Mouse (Mus musculus) cerebellum, adult 2 months (tissue): ENCODE measurements at regions not wholly inside any gene's neighbourhood (a gene's known extent, or its start where the extent isn't known, plus 50 kb on each side); places are given as distances from the start of the nearest gene placed in this dataset.

Source experiments
- DNase-seq, 2 experiments: peaks; one replicate each; pipeline ENCODE4 v3.0.0; 2021
- H3K27ac ChIP-seq: fragments of 200-500 bp; 2 replicates; pipeline ENCODE4 v1.5.1; 2012; ENCODE audit warnings: low read length, control low read depth, inconsistent platforms; ENCODE audit not compliant: insufficient read depth
- H3K27me3 ChIP-seq: fragments of 200-500 bp; 2 replicates; pipeline ENCODE4 v1.6.1; 2012; ENCODE audit warnings: inconsistent platforms, mild to moderate bottlenecking, low read length, moderate library complexity; ENCODE audit not compliant: control insufficient read depth, insufficient read depth
- H3K4me1 ChIP-seq: fragments of 200-500 bp; 2 replicates; pipeline ENCODE4 v1.6.1; 2011; ENCODE audit warnings: low read length; ENCODE audit not compliant: control insufficient read depth, insufficient read depth
- H3K4me3 ChIP-seq: fragments of 200-500 bp; replicated peaks from 2 replicates; pipeline ENCODE3; 2011; ENCODE audit warnings: mild to moderate bottlenecking, low read depth, low read length, control low read depth; ENCODE audit not compliant: insufficient read depth
- CTCF ChIP-seq: fragments of 200-500 bp; IDR thresholded peaks from 2 replicates; pipeline ENCODE4 v1.5.1; 2011; ENCODE audit warnings: low read depth, mild to moderate bottlenecking, control low read depth, low read length, moderate library complexity, borderline replicate concordance; ENCODE audit not compliant: insufficient read depth
- POLR2A ChIP-seq: fragments of 200-500 bp; IDR thresholded peaks from 2 replicates; pipeline ENCODE4 v1.6.1; 2011; ENCODE audit warnings: low read length, control low read depth, borderline replicate concordance; ENCODE audit not compliant: insufficient read depth
- WGBS: fragments of 180-500 bp; shearing (Covaris S2); methylation state at CpG from one replicate; pipeline ENCODE4 v1.1.7; 2018; 5-methylcytosine and 5-hydroxymethylcytosine counted together

DNA sequence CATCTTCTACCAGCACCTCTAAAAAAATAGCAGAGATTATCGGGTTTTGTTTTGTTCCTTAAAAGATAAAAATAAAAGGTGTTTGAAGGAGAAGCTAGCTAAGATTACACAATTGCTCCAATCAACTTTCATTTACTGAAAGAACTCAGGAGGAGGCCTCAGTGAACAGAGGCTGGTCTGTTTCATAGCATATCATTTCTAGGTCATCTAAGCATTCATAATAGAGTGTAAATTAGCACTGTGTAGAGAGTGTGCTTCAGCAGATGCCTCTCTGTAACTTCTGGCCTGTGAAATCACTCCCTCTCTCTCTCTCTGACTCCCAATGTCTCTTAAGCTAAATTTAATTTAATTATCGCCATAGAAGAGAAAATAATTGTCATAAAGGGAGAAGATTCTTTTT lies 597.0 kb upstream of the Pou3f3 start:
- no peak for DNase-seq
- no peak overlapping the region for H3K4me3 ChIP-seq
- no peaks in the 10 kb centered on the region for H3K4me1 ChIP-seq
- no peaks in the 10 kb centered on the region for H3K27me3 ChIP-seq
- H3K27ac ChIP-seq, result no peak overlapping the region
- TF ChIP-seq CTCF, result no peak
- 40% methylated on average over 2 of the region's 2 CpGs for WGBS

DNA sequence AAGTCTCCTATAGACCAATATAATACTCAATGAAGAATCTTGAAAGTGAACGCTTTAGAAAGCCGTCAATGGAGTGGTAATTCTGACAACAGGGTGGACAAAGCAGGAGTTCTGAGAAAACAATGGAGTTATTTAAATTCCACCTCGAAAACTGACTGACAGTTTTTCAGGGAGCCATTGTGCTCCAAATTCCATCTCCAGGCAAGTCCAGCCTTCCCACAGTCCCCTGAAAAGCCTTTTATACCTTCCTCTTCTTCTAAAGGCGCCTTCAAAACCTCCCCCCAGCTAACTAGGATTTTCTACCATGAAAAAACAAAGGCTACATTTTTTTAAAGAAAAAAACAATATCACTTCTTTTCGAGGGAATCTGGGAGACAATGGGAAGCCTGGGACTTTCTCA lies 588.0 kb upstream of the Pou3f3 start:
- no peak for TF ChIP-seq CTCF
- TF ChIP-seq POLR2A, result no peak
- no peak overlapping the region for H3K27ac ChIP-seq
- H3K4me1 ChIP-seq, result no peaks in the 10 kb centered on the region
- no peak for DNase-seq
- H3K27me3 ChIP-seq, result no peaks in the 10 kb centered on the region
- no peak overlapping the region for H3K4me3 ChIP-seq
- 44% methylated on average over 5 of the region's 5 CpGs for WGBS

DNA sequence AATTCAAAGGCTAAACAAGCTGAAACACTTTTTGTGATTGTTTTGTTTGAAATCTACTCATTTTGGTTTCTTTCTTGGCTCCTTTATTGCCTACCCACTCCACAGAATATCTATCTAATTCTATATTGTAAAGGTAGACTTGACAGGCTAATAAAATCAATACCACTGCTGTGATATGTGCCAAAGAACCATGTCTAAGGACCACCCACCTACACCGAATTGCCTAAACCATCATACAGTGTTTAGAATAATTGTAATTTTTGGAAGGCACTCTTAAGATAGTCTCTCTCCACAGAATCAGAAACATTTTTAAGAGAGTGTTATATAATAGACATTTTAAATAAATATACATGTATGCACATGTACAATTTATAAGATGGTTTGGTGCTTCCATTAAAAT lies 587.6 kb upstream of the Pou3f3 start:
- Histone ChIP-seq H3K4me3 (no peak overlapping the region), H3K4me1 (no peaks in the 10 kb centered on the region), H3K27me3 (no peaks in the 10 kb centered on the region), H3K27ac (no peak overlapping the region)
- no peak for TF ChIP-seq CTCF
- no peak for TF ChIP-seq POLR2A
- no peak for DNase-seq
- WGBS, result 53% methylated on average over 1 of the region's 1 CpGs

DNA sequence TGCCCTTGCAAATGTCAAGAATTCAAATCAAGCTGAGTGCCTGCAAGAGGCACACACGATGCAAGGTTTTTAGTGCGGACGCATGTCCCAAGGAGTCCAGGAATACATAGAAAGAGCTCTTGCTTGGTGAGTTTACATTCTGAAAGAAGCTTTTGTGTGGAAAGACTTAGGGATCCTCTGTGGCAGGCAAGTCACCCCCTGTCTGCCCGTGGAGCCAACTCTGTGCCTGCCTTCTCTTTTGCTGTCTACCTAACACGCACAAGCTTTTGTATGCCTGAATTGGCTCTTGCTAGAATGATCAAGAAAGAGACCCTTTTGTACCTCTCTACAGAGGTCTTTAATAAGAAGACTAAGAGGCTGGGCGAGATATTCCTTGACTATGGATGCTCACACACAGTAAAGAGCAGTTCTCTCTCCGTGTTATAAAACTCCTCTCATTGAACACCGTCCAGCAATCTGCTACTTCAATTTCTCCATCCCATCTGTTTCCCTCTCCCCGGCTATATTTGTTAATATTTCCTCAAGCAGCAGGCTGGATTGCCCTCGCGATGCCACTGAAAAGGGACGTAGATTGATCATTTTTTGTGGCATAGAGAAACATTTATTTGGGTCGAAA lies 543.3 kb upstream of the Pou3f3 start:
- 24% methylated on average over 13 of the region's 13 CpGs for WGBS
- Histone ChIP-seq H3K4me3 (no peak overlapping the region), H3K27me3 (no peaks in the 10 kb centered on the region), H3K27ac (no peak overlapping the region), H3K4me1 (no peaks in the 10 kb centered on the region)
- TF ChIP-seq POLR2A (no peak), CTCF (no peak)
- DNase-seq, result peak in 1 of 2 experiments; percentile 21

DNA sequence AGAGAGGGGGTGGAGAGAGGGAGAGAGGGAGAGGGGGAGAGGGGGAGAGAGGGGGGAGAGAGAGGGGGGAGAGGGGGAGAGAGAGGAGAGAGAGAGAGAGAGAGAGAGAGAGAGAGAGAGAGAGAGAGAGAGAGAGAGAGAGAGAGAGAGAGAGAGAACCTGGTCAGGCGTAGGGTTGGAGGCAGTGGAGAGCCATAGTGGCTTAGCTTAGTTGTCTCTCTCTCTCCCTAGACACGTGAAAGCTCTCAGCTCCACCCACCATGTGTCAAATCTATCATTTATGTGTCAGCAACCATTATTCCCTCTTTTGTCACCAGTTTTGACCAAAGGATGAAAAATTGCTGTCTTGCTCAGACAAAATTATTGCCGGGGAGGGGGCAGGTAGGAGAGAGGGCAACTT lies 542.7 kb upstream of the Pou3f3 start:
- no peak overlapping the region for H3K27ac ChIP-seq
- H3K27me3 ChIP-seq, result no peaks in the 10 kb centered on the region
- DNase-seq, result no peak
- WGBS, result 47% methylated on average over 3 of the region's 3 CpGs
- no peaks in the 10 kb centered on the region for H3K4me1 ChIP-seq
- TF ChIP-seq POLR2A (no peak), CTCF (no peak)
- no peak overlapping the region for H3K4me3 ChIP-seq

DNA sequence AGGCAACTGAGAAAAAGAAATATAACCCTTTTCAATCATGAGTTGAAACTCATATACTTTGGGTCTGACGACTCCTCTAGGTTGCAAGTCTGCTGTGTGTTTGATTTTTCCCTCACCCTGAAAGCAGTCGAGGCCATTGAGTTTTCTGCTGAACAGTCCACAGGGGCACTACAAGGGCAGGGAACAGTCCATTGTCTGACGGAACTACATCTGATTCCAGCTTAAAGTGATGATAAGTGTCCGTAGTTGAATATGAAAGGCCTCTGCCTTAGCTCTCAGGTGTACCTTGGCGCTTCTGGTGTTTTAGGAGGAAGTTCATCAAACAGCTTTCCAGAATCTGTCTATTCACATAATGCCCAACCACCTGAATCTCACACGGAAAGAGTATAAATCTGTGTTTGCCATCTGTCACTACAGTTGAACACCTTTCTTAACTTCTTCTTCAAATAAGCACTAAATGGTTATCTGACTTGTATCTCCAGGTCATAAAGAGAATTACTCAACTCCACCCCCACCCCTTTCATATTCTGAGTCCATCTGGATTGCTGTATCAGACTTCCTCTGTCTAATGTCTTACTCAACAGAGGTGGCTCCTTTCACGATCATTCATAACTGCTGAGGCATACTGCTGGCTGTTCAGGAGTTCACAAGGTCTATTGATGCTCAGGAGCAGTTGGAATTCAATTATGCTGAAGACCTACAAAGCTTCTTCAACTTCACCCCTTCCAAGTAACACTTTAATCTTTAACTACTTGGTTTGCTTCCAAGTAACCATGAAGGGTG lies 527.6 kb upstream of the Pou3f3 start:
- no peak overlapping the region for H3K4me3 ChIP-seq
- H3K4me1 ChIP-seq, result no peaks in the 10 kb centered on the region
- 76% methylated on average over 7 of the region's 7 CpGs for WGBS
- H3K27me3 ChIP-seq, result no peaks in the 10 kb centered on the region
- H3K27ac ChIP-seq, result no peak overlapping the region
- no peak for DNase-seq
- TF ChIP-seq POLR2A (no peak), CTCF (no peak)

DNA sequence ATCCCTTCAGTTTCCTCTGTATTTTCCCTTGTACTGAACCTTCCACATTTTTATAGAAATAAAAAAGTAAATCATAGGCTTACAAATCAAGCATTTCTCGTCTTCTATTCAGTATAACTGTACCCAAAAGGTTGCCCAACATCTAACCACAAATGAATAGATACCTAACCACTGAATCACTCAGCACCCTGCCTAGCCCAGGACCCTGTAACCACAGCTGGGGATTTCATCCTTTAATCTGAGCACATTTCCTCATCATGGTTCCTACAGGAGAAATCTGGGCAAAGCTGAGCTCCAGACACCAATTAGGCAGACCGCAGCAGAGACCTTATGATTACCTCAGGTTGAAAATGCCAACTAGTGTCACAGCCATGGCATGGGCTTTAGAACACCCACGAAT lies 526.1 kb upstream of the Pou3f3 start:
- no peak for DNase-seq
- H3K4me1 ChIP-seq, result no peaks in the 10 kb centered on the region
- no peak for TF ChIP-seq CTCF
- no peak for TF ChIP-seq POLR2A
- no peak overlapping the region for H3K27ac ChIP-seq
- H3K4me3 ChIP-seq, result no peak overlapping the region
- 80% methylated on average over 3 of the region's 3 CpGs for WGBS
- no peaks in the 10 kb centered on the region for H3K27me3 ChIP-seq

DNA sequence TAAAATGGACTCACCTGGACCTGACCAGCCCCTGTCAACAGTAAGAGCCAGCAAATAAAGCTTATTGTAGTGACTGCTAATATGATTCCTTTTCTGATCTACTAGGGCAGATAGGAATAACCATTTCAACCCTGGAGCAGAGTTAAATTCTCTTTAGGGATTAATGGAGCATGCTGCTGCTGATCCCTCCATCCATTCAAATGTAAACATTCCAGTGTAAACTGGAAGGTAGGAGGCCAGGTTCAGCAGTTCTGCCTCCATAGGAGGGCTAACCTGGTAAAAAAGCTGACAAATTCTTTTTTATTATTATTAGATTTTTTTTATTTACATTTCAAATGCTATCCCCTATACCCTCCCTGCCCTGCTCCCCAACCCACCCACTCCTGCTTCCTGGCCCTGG lies 509.3 kb upstream of the Pou3f3 start:
- Histone ChIP-seq H3K27me3 (no peaks in the 10 kb centered on the region), H3K27ac (no peak overlapping the region), H3K4me3 (no peak overlapping the region), H3K4me1 (no peaks in the 10 kb centered on the region)
- no peak for DNase-seq
- TF ChIP-seq CTCF (no peak), POLR2A (no peak)
